Mouse (Mus musculus) kidney, adult 2 months (tissue): ENCODE measurements at regions not wholly inside any gene's neighbourhood (a gene's known extent, or its start where the extent isn't known, plus 50 kb on each side); places are given as distances from the start of the nearest gene placed in this dataset.

ENCODE experiments used
- CTCF ChIP-seq: fragments of 200-500 bp; conservative IDR thresholded peaks from 2 replicates; pipeline ENCODE4 v1.5.1; 2011; ENCODE audit warnings: low read depth, mild to moderate bottlenecking, control low read depth, low read length, moderate library complexity, mixed read lengths; ENCODE audit not compliant: insufficient read depth, insufficient read length
- POLR2A ChIP-seq: fragments of 200-500 bp; IDR thresholded peaks from one replicate; pipeline ENCODE4 v1.6.1; 2011; ENCODE audit warnings: low read depth, low read length, control low read depth

GRCm38 (mm10) chr2:135582341-135582740, 76.5 kb upstream of the Plcb4 start:
- TF ChIP-seq CTCF (no peak), POLR2A (no peak)
